Mouse (Mus musculus): ENCODE data around the gene Adad2. TPM values are rescaled to one million over a fixed set of nuclear protein-coding genes. Genes with fewer than 3 reads are reported as not detected.

Adad2 gene
- polyA plus RNA-seq, 1 experiment from 2014 or later: 0.10 TPM

DNA sequence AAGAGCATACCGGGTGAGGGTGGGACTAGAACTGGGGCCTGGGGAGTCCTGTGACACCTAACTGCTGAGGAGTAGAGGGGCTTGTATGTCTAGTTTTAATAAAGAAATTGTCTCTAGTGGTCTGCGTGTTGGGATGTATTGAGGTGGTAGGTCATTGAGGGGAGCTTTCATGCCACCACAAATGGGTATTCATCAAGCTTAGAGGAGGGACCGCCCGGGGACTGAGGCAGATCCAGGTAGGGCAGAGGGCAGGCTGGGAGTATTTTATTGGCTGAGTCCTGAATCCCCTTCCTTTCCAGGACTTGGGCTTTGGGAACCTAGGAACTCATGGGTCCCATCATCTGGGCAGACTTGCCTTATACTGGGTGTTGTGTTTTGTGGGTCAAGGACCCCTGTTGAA lies 4.3 kb downstream of the Adad2 start:
- Histone ChIP-seq H3K4me1 (no peaks in the 10 kb centered on the region), H3K27ac (no peak overlapping the region), H3K9ac (no peak overlapping the region), H3K27me3 (0 out of 2 replicates have a peak, but pooled peaks cover 19% of the 10 kb centered on the region), H3K36me3 (no peaks in the 10 kb centered on the region), H3K4me2 (replicated peaks) (no peak overlapping the region), H3K9me3 (no peaks in the 10 kb centered on the region), H3K4me3 (no peak overlapping the region)
- ATAC-seq (ENCODE audit: insufficient number of reproducible peaks, insufficient read depth, low FRiP score, low TSS enrichment): no peak
- 90% methylated on average over 4 of the region's 4 CpGs for WGBS

DNA sequence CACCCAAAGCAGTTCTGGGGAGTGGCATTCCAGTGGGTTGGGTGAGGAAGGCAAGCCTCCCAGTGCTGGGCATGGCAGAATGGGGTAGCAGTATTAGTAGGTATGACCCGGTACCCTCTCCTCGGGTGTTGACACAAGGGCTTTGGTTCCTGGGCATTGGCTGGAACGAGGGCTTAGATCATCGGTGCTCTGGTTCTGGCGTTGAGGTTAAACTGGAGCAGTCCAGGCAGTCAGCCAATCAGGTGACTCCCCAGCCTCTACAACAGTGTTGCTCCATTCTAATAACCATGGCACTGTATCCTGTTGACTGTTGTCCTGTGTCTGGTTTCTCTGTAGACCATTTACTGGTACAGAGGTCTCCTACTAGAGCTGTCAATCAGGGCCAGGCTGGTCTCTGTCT lies 5.0 kb downstream of the Adad2 start:
- Histone ChIP-seq H3K4me2 (replicated peaks) (no peak overlapping the region), H3K9ac (no peak overlapping the region), H3K36me3 (no peaks in the 10 kb centered on the region), H3K27ac (no peak overlapping the region), H3K4me1 (no peaks in the 10 kb centered on the region), H3K9me3 (no peaks in the 10 kb centered on the region), H3K27me3 (0 out of 2 replicates have a peak, but pooled peaks cover 19% of the 10 kb centered on the region), H3K4me3 (no peak overlapping the region)
- WGBS: 94% methylated on average over 5 of the region's 5 CpGs
- no peak for ATAC-seq (ENCODE audit: insufficient number of reproducible peaks, insufficient read depth, low FRiP score, low TSS enrichment)

DNA sequence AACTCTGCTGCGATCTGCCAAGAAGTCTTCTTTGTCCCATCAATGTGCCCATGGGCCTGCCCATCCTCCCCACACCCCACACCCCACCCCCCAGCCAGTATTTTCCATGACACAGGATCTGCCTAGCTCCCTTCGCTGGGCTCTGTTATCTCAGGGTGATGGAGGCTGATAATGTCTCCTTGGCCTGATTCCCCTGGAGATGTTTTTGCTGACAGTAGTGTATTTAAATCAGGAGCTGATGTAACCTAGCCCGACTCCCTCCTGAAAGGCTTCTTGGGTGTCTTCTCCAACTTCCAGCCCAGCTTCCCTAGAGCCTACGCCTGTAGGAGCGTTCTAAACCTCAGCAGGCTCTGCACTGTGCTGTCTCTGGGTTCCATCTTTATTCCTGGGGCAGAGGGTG lies 6.3 kb downstream of the Adad2 start:
- 67% methylated on average over 5 of the region's 5 CpGs for WGBS
- no peaks in the 10 kb centered on the region for H3K36me3 ChIP-seq
- ATAC-seq (ENCODE audit: insufficient number of reproducible peaks, insufficient read depth, low FRiP score, low TSS enrichment): no peak
- H3K9me3 ChIP-seq: no peaks in the 10 kb centered on the region
- H3K27ac ChIP-seq: no peak overlapping the region
- H3K4me1 ChIP-seq: no peaks in the 10 kb centered on the region
- H3K4me3 ChIP-seq: no peak overlapping the region
- H3K9ac ChIP-seq: no peak overlapping the region
- 0 out of 2 replicates have a peak, but pooled peaks cover 17% of the 10 kb centered on the region for H3K27me3 ChIP-seq
- H3K4me2 ChIP-seq (replicated peaks): no peak overlapping the region

DNA sequence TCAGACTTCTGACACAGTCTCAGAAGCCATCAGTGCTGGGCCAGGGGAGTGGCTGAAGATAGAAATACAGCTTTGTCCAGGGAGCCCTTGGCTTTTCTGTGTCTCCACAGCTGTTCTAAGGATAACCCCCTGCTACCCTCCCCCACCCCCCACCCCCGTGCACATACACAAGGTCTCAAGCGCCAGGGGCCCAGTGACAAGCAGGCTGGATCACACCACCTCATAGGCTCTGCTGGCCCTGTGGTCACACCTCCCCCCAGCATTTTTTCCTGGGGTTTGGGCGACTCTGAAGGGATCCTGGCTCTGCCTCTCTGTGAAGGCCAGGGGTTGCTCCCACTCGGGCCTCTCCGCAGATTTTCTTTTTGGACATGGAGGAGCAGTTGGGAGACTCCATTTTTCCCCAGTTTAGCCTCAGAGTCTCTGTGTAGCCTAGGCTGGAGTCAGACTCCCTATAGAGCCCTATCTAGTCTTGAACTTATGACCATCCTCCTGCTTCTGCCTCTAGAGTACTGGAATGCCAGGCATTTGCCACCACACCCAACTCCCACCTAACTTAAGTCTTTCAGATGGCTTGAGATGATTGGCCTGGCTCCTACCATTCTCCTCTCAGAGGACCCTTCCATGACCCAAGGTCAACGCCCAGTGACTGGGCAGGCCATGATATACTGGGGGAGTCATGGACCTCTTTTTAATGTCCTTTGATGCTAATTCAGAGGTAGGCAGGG lies 7.7 kb downstream of the Adad2 start:
- ATAC-seq (ENCODE audit: insufficient number of reproducible peaks, insufficient read depth, low FRiP score, low TSS enrichment): no peak
- WGBS: 63% methylated on average over 6 of the region's 6 CpGs

DNA sequence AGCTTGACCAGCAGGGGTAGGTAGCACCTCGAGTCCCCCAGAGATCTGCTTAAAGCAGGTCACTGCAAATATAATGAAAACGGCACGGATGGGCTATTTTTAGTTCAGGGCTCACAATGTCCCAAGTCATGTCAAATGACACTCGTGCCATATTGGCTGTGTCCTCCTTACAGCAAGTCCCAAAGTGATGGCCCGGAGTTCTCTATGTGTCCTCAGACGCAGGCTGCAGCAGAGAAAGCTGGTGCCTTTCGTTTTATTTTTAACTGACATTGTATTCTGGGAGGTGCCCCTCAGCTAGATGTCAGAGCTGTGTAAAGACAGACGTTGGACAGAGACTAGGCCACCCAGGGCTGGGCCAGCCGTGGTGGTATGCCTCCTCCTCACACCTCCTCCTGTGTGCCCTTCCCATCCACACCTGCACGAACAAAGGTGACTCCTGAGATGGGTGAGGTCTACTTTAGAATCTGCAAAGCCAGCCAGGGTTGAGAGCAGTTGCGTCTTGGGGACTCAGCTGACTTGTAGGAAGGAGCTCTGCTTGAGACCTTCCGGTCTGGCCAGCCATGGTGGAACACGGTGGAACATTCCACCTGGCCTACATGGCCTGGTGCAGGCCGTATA lies 8.4 kb downstream of the Adad2 start:
- 84% methylated on average over 14 of the region's 14 CpGs for WGBS
- Histone ChIP-seq H3K4me1 (no peaks in the 10 kb centered on the region), H3K9me3 (no peaks in the 10 kb centered on the region), H3K27ac (no peak overlapping the region), H3K36me3 (no peaks in the 10 kb centered on the region), H3K4me2 (replicated peaks) (no peak overlapping the region), H3K27me3 (0 out of 2 replicates have a peak, but pooled peaks cover under 1% of the 10 kb centered on the region), H3K4me3 (no peak overlapping the region), H3K9ac (no peak overlapping the region)
- ATAC-seq (ENCODE audit: insufficient number of reproducible peaks, insufficient read depth, low FRiP score, low TSS enrichment): no peak

More for the DNA sequence above, 7.7 kb downstream of the Adad2 start:
- Histone ChIP-seq H3K9me3 (no peaks in the 10 kb centered on the region), H3K27me3 (0 out of 2 replicates have a peak, but pooled peaks cover 6% of the 10 kb centered on the region), H3K4me2 (replicated peaks) (no peak overlapping the region), H3K4me3 (no peak overlapping the region), H3K27ac (no peak overlapping the region), H3K9ac (no peak overlapping the region), H3K36me3 (no peaks in the 10 kb centered on the region), H3K4me1 (no peaks in the 10 kb centered on the region)

DNA sequence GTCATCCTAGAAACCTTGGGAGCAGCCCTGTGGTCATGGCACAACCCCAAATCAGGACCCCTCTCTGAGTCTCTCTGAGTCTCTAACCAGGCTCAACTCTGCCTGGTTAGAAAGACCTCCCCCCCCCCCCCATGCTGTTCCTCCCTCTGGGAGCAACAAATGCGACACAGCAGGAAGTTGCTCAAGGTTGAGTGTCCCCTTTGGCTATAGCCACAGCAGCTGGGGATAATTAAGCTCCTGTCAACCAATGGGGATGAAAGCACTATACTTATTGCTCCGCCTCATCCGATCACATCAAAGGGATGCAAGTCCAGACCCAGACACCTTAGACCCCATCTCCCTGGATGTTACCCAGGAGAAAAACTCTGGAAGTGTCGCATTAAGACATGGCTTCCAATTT lies 10.0 kb downstream of the Adad2 start:
- Histone ChIP-seq H3K27ac (no peak overlapping the region), H3K27me3 (no peaks in the 10 kb centered on the region), H3K4me1 (peaks cover 1% of the 10 kb centered on the region; the same call in 1 of the 2 replicates), H3K9me3 (no peaks in the 10 kb centered on the region), H3K36me3 (no peaks in the 10 kb centered on the region), H3K4me3 (no peak overlapping the region), H3K9ac (no peak overlapping the region), H3K4me2 (replicated peaks) (no peak overlapping the region)
- no peak for ATAC-seq (ENCODE audit: insufficient number of reproducible peaks, insufficient read depth, low FRiP score, low TSS enrichment)
- 42% methylated on average over 4 of the region's 4 CpGs for WGBS

DNA sequence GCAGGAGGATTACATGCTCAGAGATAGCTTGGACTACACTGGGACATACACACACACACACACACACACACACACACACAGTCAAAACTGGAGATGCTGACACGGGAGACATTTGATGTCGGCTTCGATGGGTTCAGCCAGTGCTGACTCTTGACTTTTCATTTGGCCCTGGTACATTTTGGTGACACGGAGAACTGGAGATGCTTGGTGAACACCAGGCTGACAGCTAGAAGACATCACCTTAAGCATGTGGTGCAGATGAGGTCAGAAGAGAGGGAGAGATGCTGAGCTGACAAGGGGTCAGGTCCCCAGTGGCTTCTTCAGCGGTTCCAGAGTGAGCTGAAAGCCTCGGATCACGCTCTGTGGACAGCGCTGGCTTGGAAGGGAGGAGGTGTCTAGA lies 10.5 kb downstream of the Adad2 start:
- H3K27ac ChIP-seq: no peak overlapping the region
- no peak overlapping the region for H3K9ac ChIP-seq
- H3K4me1 ChIP-seq: peaks cover 6% of the 10 kb centered on the region
- H3K4me2 ChIP-seq (replicated peaks): no peak overlapping the region
- H3K9me3 ChIP-seq: no peaks in the 10 kb centered on the region
- no peak for ATAC-seq (ENCODE audit: insufficient number of reproducible peaks, insufficient read depth, low FRiP score, low TSS enrichment)
- no peak overlapping the region for H3K4me3 ChIP-seq
- 78% methylated on average over 8 of the region's 8 CpGs for WGBS
- no peaks in the 10 kb centered on the region for H3K36me3 ChIP-seq
- no peaks in the 10 kb centered on the region for H3K27me3 ChIP-seq

DNA sequence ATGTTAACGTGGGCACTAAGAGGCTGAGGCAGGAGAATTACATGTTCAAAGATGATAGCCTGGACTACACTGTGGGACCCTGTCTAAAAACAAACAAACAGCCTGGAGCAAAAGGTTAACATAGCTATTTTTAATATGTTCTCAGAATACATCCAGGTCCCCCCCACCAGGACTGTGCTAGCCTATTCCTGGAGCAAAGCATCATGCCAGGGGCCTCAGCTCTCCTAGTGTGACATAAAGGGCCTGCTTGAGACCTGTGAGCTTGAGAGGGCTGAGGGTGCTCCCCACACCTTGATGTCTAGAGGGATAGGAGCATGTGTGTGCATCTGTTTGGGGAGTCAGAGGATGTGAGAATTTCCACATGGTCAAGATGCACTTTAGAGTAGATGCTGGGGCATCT lies 11.2 kb downstream of the Adad2 start:
- Histone ChIP-seq H3K9me3 (no peaks in the 10 kb centered on the region), H3K4me3 (no peak overlapping the region), H3K9ac (no peak overlapping the region), H3K27me3 (no peaks in the 10 kb centered on the region), H3K36me3 (no peaks in the 10 kb centered on the region), H3K27ac (no peak overlapping the region), H3K4me2 (replicated peaks) (no peak overlapping the region), H3K4me1 (peaks cover 11% of the 10 kb centered on the region)
- 95% methylated on average over 1 of the region's 1 CpGs for WGBS
- no peak for ATAC-seq (ENCODE audit: insufficient number of reproducible peaks, insufficient read depth, low FRiP score, low TSS enrichment)

DNA sequence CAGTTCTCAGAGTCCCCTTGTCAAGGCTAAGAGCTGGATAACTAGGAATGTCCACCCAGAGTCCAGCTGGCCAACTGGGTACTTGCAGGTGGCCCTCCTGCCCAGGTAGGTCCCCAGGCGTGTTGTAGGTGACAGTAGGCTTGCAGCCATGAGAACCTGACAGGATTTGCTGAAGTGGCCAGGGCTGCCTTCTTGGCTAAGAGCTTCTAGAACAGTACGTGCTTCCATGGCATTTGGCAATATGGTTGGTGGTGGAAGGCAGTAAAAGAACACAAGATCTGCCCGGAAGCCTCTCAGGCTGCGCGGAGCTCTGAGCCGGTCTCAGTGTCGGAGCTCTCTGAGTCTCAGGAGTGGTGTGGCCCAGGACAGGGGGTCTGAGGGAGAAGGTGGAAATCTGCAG lies 12.4 kb downstream of the Adad2 start:
- Histone ChIP-seq H3K9me3 (no peaks in the 10 kb centered on the region), H3K4me3 (no peak overlapping the region), H3K4me2 (replicated peaks) (no peak overlapping the region), H3K27ac (no peak overlapping the region), H3K27me3 (no peaks in the 10 kb centered on the region), H3K9ac (no peak overlapping the region), H3K36me3 (no peaks in the 10 kb centered on the region), H3K4me1 (peaks cover 11% of the 10 kb centered on the region)
- ATAC-seq (ENCODE audit: insufficient number of reproducible peaks, insufficient read depth, low FRiP score, low TSS enrichment): no peak
- 91% methylated on average over 7 of the region's 7 CpGs for WGBS

DNA sequence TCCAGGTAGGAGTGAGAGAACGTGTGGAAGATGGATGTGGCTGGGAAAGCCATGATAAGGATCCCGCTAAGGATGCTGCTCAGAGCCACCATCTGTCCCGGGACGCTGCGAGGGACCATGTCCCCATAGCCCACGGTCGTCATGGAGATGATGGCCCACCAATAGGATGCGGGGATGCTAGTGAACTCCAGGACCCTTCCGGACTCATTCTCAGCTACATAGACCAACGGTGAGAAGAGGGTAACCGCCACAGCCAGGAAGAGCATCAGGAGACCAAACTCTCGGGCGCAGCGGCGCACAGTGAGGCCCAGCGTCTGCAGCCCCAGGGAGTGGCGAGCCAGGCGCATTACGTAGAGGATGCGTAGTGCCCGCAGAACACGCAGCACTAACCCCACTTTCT lies 13.2 kb downstream of the Adad2 start:
- 85% methylated on average over 22 of the region's 22 CpGs for WGBS
- Histone ChIP-seq H3K27me3 (no peaks in the 10 kb centered on the region), H3K9ac (no peak overlapping the region), H3K4me3 (no peak overlapping the region), H3K36me3 (no peaks in the 10 kb centered on the region), H3K27ac (no peak overlapping the region), H3K4me2 (replicated peaks) (no peak overlapping the region), H3K4me1 (peaks cover 14% of the 10 kb centered on the region), H3K9me3 (no peaks in the 10 kb centered on the region)
- ATAC-seq (ENCODE audit: insufficient number of reproducible peaks, insufficient read depth, low FRiP score, low TSS enrichment): no peak

DNA sequence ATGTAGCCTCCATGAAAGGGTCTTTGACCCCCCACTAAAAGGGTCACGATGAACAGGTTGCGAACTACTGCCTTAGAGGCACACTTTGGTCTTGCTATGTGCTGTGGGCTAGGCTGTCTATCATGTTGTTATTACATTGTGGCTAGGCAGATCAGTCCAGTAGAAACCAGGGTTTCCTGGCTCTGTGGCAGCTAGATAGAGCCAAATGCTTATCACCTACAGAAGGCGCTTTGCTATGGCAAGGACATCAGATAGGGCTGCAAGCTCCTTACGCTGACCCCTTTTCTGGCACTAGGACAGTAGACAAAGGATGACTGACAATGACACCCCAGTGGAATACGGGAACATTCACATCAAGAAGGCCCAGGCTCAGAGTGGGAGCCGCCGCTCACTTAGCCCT lies 14.7 kb downstream of the Adad2 start:
- Histone ChIP-seq H3K9ac (no peak overlapping the region), H3K4me1 (peaks cover 18% of the 10 kb centered on the region), H3K4me2 (replicated peaks) (no peak overlapping the region), H3K9me3 (no peaks in the 10 kb centered on the region), H3K27ac (no peak overlapping the region), H3K4me3 (no peak overlapping the region), H3K27me3 (0 out of 2 replicates have a peak, but pooled peaks cover 3% of the 10 kb centered on the region), H3K36me3 (no peaks in the 10 kb centered on the region)
- no peak for ATAC-seq (ENCODE audit: insufficient number of reproducible peaks, insufficient read depth, low FRiP score, low TSS enrichment)
- 81% methylated on average over 7 of the region's 7 CpGs for WGBS

DNA sequence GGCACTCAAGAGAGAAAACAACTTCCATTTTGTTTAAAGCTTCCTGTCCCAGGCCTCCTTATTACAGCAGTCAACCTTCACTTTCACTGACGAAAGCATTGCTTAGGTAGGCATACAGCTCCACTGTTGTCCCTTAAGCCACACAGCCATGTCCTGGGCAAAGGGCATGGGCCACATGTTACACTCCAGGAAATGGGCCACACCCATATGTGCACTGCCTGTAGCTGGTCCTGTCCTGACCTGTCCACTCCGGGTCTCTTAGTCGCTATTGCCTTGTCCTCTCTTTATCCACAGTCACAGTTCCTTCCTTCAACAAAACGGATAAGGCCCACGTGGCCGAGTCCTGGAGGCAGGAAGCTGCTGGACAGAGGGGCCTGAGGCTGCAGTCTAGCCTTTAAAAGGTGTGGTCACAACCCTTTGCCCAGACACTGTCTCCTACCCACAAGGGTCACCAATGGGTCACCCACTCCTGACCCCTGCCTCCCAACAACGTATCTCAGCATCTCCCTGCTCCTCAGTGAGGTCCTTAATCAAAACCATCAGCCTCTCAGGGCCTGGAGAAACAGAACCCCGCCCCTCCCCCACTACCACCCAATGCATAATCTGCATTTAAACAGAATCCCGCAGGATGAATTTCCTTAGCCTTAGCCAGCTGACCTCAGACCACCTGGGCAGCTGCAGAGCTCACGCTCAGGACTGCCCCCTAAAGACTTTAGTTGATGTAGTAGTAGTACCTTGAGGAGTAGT lies 15.2 kb downstream of the Adad2 start:
- no peak overlapping the region for H3K27ac ChIP-seq
- 21% methylated on average over 10 of the region's 10 CpGs for WGBS
- no peaks in the 10 kb centered on the region for H3K36me3 ChIP-seq
- H3K4me1 ChIP-seq: peaks cover 18% of the 10 kb centered on the region
- H3K9me3 ChIP-seq: no peaks in the 10 kb centered on the region
- no peak overlapping the region for H3K4me3 ChIP-seq
- no peak overlapping the region for H3K9ac ChIP-seq
- no peak overlapping the region for H3K4me2 ChIP-seq (replicated peaks)
- no peak for ATAC-seq (ENCODE audit: insufficient number of reproducible peaks, insufficient read depth, low FRiP score, low TSS enrichment)
- H3K27me3 ChIP-seq: peaks cover 8% of the 10 kb centered on the region
